Mouse (Mus musculus): Measurements from ENCODE around the gene Dgkz. TPM values are rescaled to one million over a fixed set of nuclear protein-coding genes. Genes with fewer than 3 reads are reported as not detected.

Dgkz gene
- polyA plus RNA-seq, 1 experiment from 2014 or later: 37.7 TPM

GRCm38 (mm10) chr2:92014248-92014647 is 38.6 kb upstream of the Dgkz start:
- Histone ChIP-seq H3K27ac (ENCODE audit: low read depth, low read length) (no peak overlapping the region), H3K4me2 (ENCODE audit: low read depth) (no peak overlapping the region), H3K9ac (ENCODE audit: low read length) (no peak overlapping the region), H3K4me3 (ENCODE audit: low read depth, low read length) (no peak overlapping the region), H3K36me3 (ENCODE audit: control insufficient read depth, insufficient read depth, low read length) (no peaks in the 10 kb centered on the region), H3K27me3 (ENCODE audit: control insufficient read depth, insufficient read depth, low read length) (no peaks in the 10 kb centered on the region), H3K9me3 (ENCODE audit: control insufficient read depth, low read length) (no peaks in the 10 kb centered on the region), H3K4me1 (ENCODE audit: control insufficient read depth, insufficient read depth, low read length) (no peaks in the 10 kb centered on the region)
- WGBS: 90% methylated on average over 6 of the region's 6 CpGs
- no peak for ATAC-seq (ENCODE audit: insufficient read depth, low FRiP score, low TSS enrichment)
- no peak for DNase-seq (ENCODE audit: low spot score)

- ATAC-seq (ENCODE audit: insufficient read depth, low FRiP score, low TSS enrichment): no peak
- Histone ChIP-seq H3K4me2 (ENCODE audit: low read depth) (no peak overlapping the region), H3K27ac (ENCODE audit: low read depth, low read length) (no peak overlapping the region)
These were observed 37.2 kb upstream of the Dgkz start for GRCm38 (mm10) chr2:92012768-92013445.

DNA sequence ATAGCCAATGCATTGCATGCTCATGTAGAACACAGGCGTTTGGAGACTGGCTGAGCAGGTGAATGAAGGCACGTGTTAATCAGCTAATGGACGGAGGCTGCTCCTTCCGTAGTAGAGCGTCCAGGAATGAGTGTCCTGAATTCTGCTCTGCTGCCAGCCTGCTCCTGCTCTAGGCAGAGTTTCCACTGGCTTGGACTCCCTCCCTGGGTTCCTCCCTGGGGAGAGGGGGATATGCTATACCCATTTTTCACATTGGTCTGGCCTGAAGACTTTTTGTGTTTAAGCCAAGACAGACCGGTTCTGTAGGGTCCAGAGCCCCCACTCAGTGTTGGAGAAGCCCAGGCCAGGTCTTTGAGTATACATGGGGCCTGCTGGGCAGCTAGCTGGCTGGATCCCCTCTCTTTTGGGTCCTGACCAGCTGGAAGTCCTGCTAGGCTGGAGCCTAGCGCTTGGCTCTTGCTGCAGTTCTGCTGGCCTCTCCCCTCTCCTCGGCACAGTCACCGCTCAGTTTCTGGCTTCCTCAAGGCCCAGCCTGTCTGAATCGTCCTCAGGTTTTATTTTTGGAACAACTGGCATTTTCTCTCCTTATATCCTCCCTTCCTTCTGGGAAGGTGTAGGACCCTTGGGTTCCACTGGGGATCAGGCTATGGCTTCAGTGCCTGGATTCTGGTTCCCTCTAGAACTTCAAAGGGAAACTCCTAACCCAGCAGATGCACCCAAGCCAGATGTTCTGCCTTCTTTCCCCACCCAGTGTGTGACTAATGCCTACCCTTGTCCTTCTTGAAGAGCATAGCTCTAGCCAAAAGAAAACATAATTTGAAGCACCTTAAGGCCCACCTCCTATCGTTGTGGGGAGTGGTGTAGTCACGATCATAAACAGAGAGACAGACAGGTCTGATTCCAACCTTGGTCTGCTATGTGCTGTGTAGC is 36.0 kb upstream of the Dgkz start:
- Histone ChIP-seq H3K9me3 (ENCODE audit: control insufficient read depth, low read length) (no peaks in the 10 kb centered on the region), H3K4me3 (ENCODE audit: low read depth, low read length) (no peak overlapping the region), H3K9ac (ENCODE audit: low read length) (no peak overlapping the region), H3K36me3 (ENCODE audit: control insufficient read depth, insufficient read depth, low read length) (no peaks in the 10 kb centered on the region), H3K27ac (ENCODE audit: low read depth, low read length) (no peak overlapping the region), H3K4me2 (ENCODE audit: low read depth) (no peak overlapping the region), H3K4me1 (ENCODE audit: control insufficient read depth, insufficient read depth, low read length) (peaks cover 6% of the 10 kb centered on the region; the same call in 1 of the 2 replicates), H3K27me3 (ENCODE audit: control insufficient read depth, insufficient read depth, low read length) (no peaks in the 10 kb centered on the region)
- no peak for ATAC-seq (ENCODE audit: insufficient read depth, low FRiP score, low TSS enrichment)
- no peak for DNase-seq (ENCODE audit: low spot score)
- 85% methylated on average over 12 of the region's 12 CpGs for WGBS

More at GRCm38 (mm10) chr2:92012768-92013445, 37.2 kb upstream of the Dgkz start:
- Histone ChIP-seq H3K4me3 (ENCODE audit: low read depth, low read length) (no peak overlapping the region), H3K27me3 (ENCODE audit: control insufficient read depth, insufficient read depth, low read length) (no peaks in the 10 kb centered on the region), H3K36me3 (ENCODE audit: control insufficient read depth, insufficient read depth, low read length) (no peaks in the 10 kb centered on the region), H3K9me3 (ENCODE audit: control insufficient read depth, low read length) (no peaks in the 10 kb centered on the region), H3K4me1 (ENCODE audit: control insufficient read depth, insufficient read depth, low read length) (no peaks in the 10 kb centered on the region; the same call in 1 of the 2 replicates), H3K9ac (ENCODE audit: low read length) (no peak overlapping the region)
- 38% methylated on average over 8 of the region's 8 CpGs for WGBS
- DNase-seq (ENCODE audit: low spot score): peak; percentile 28

GRCm38 (mm10) chr2:92008623-92009404 is 33.1 kb upstream of the Dgkz start:
- H3K36me3 ChIP-seq (ENCODE audit: control insufficient read depth, insufficient read depth, low read length): no peaks in the 10 kb centered on the region
- no peak for DNase-seq (ENCODE audit: low spot score)
- peaks cover 6% of the 10 kb centered on the region; the same call in 1 of the 2 replicates for H3K4me1 ChIP-seq (ENCODE audit: control insufficient read depth, insufficient read depth, low read length)
- H3K4me3 ChIP-seq (ENCODE audit: low read depth, low read length): peak overlapping the region; percentile 41
- H3K27ac ChIP-seq (ENCODE audit: low read depth, low read length): no peak overlapping the region
- WGBS: 3% methylated on average over 20 of the region's 20 CpGs
- no peaks in the 10 kb centered on the region for H3K9me3 ChIP-seq (ENCODE audit: control insufficient read depth, low read length)
- peak overlapping the region; percentile 60 for H3K9ac ChIP-seq (ENCODE audit: low read length)
- ATAC-seq (ENCODE audit: insufficient read depth, low FRiP score, low TSS enrichment): peak; percentile 29
- no peaks in the 10 kb centered on the region for H3K27me3 ChIP-seq (ENCODE audit: control insufficient read depth, insufficient read depth, low read length)
- peak overlapping the region; percentile 82 for H3K4me2 ChIP-seq (ENCODE audit: low read depth)

GRCm38 (mm10) chr2:92007933-92008622 is 32.4 kb upstream of the Dgkz start:
- peak overlapping the region; percentile 60 for H3K9ac ChIP-seq (ENCODE audit: low read length)
- 0 out of 2 replicates have a peak overlapping the region, but pooled peaks have one; percentile 11 for H3K27ac ChIP-seq (ENCODE audit: low read depth, low read length)
- under 1% methylated on average over 33 of the region's 34 CpGs for WGBS
- H3K4me3 ChIP-seq (ENCODE audit: low read depth, low read length): peak overlapping the region; percentile 41
- no peaks in the 10 kb centered on the region for H3K27me3 ChIP-seq (ENCODE audit: control insufficient read depth, insufficient read depth, low read length)
- DNase-seq (ENCODE audit: low spot score) (peak; percentile 96), ATAC-seq (ENCODE audit: insufficient read depth, low FRiP score, low TSS enrichment) (peak; percentile 97)
- peak overlapping the region; percentile 82 for H3K4me2 ChIP-seq (ENCODE audit: low read depth)
- peaks cover 6% of the 10 kb centered on the region; the same call in 1 of the 2 replicates for H3K4me1 ChIP-seq (ENCODE audit: control insufficient read depth, insufficient read depth, low read length)
- no peaks in the 10 kb centered on the region for H3K9me3 ChIP-seq (ENCODE audit: control insufficient read depth, low read length)
- H3K36me3 ChIP-seq (ENCODE audit: control insufficient read depth, insufficient read depth, low read length): no peaks in the 10 kb centered on the region

GRCm38 (mm10) chr2:92006983-92007921 is 31.6 kb upstream of the Dgkz start:
- H3K4me2 ChIP-seq (ENCODE audit: low read depth): peak overlapping the region; percentile 82
- H3K9ac ChIP-seq (ENCODE audit: low read length): peak overlapping the region; percentile 43
- ATAC-seq (ENCODE audit: insufficient read depth, low FRiP score, low TSS enrichment): no peak
- no peaks in the 10 kb centered on the region for H3K9me3 ChIP-seq (ENCODE audit: control insufficient read depth, low read length)
- DNase-seq (ENCODE audit: low spot score): peak; percentile 73
- H3K27ac ChIP-seq (ENCODE audit: low read depth, low read length): 0 out of 2 replicates have a peak overlapping the region, but pooled peaks have one; percentile 11
- 1% methylated on average over 28 of the region's 28 CpGs for WGBS
- no peaks in the 10 kb centered on the region for H3K36me3 ChIP-seq (ENCODE audit: control insufficient read depth, insufficient read depth, low read length)
- H3K27me3 ChIP-seq (ENCODE audit: control insufficient read depth, insufficient read depth, low read length): no peaks in the 10 kb centered on the region
- H3K4me1 ChIP-seq (ENCODE audit: control insufficient read depth, insufficient read depth, low read length): peaks cover 6% of the 10 kb centered on the region; the same call in 1 of the 2 replicates
- peak overlapping the region; percentile 41 for H3K4me3 ChIP-seq (ENCODE audit: low read depth, low read length)

GRCm38 (mm10) chr2:92006491-92006890 is 30.8 kb upstream of the Dgkz start:
- Histone ChIP-seq H3K9ac (ENCODE audit: low read length) (no peak overlapping the region), H3K4me2 (ENCODE audit: low read depth) (peak overlapping the region; percentile 82), H3K9me3 (ENCODE audit: control insufficient read depth, low read length) (no peaks in the 10 kb centered on the region), H3K27ac (ENCODE audit: low read depth, low read length) (no peak overlapping the region), H3K4me3 (ENCODE audit: low read depth, low read length) (no peak overlapping the region), H3K36me3 (ENCODE audit: control insufficient read depth, insufficient read depth, low read length) (no peaks in the 10 kb centered on the region), H3K4me1 (ENCODE audit: control insufficient read depth, insufficient read depth, low read length) (peaks cover 6% of the 10 kb centered on the region; the same call in 1 of the 2 replicates), H3K27me3 (ENCODE audit: control insufficient read depth, insufficient read depth, low read length) (no peaks in the 10 kb centered on the region)
- WGBS: 41% methylated on average over 6 of the region's 6 CpGs
- ATAC-seq (ENCODE audit: insufficient read depth, low FRiP score, low TSS enrichment): no peak
- no peak for DNase-seq (ENCODE audit: low spot score)
